Mouse (Mus musculus) left cerebral cortex, postnatal 14 days (tissue): ENCODE data around the gene Psmb7. TPM values are rescaled to one million over a fixed set of nuclear protein-coding genes. Genes with fewer than 3 reads are reported as not detected.

Source experiments
- DNase-seq, 2 experiments: peaks; one replicate each; pipeline ENCODE4 v3.0.0; 2021 to 2022; ENCODE audit warnings: low spot score in 2 of 2, mixed read lengths in 1 of 2
- intact Hi-C: fragments of 180-260 bp; cut with DNase I; formaldehyde crosslinking; loops from one replicate; pipeline ENCODE4 v1.15.1; 2025
- total RNA-seq, 2 experiments: library from RNA; stranded (reverse); gene quantifications; 2 replicates each; pipeline ENCODE4 v1.2.3; 2021

Gene Psmb7
- total RNA-seq, 2 experiments from 2014 or later, result 229 to 236 TPM

- DNase-seq, result no peak
- intact Hi-C loops, result no loop called here
Measured at GRCm38 (mm10) chr2:38608831-38609309, 35.0 kb downstream of the Psmb7 start.

GRCm38 (mm10) chr2:38607716-38608115 is 36.2 kb downstream of the Psmb7 start:
- intact Hi-C loops, result no loop called here
- DNase-seq, result no peak

- intact Hi-C loops, result no loop called here
- DNase-seq, result no peak
Measured at GRCm38 (mm10) chr2:38600842-38601241, 43.0 kb downstream of the Psmb7 start.

GRCm38 (mm10) chr2:38598395-38598794 is 45.5 kb downstream of the Psmb7 start:
- no peak for DNase-seq
- intact Hi-C loops, result loop anchor here (5.0 kb wide), 1 partner anchor 86 kb away; the partner anchor contains the start of gene Nek6

- intact Hi-C loops, result loop anchor here (5.0 kb wide), 1 partner anchor 86 kb away; the partner anchor contains the start of gene Nek6
- no peak for DNase-seq
Measured at GRCm38 (mm10) chr2:38597896-38598295, 46.0 kb downstream of the Psmb7 start.

GRCm38 (mm10) chr2:38594874-38595273 is 49.0 kb downstream of the Psmb7 start:
- DNase-seq, result no peak
- intact Hi-C loops, result loop anchor here (5.0 kb wide), 2 partner anchors 83 to 163 kb away; partner anchors contain the start of gene Nek6

- intact Hi-C loops, result loop anchor here (5.0 kb wide), 1 partner anchor 160 kb away; no protein-coding TSS in a partner anchor
- DNase-seq, result peak; percentile 55 to 68
Measured at GRCm38 (mm10) chr2:38591751-38592459, 52.0 kb downstream of the Psmb7 start.

GRCm38 (mm10) chr2:38586733-38587132 is 57.2 kb downstream of the Psmb7 start:
- intact Hi-C loops, result no loop called here

GRCm38 (mm10) chr2:38585379-38585736 is 58.5 kb downstream of the Psmb7 start:
- intact Hi-C loops, result no loop called here
- no peak for DNase-seq

More at GRCm38 (mm10) chr2:38586733-38587132, 57.2 kb downstream of the Psmb7 start:
- no peak for DNase-seq

GRCm38 (mm10) chr2:38584514-38585378 is 59.1 kb downstream of the Psmb7 start:
- DNase-seq, result no peak
- intact Hi-C loops, result no loop called here

- intact Hi-C loops, result no loop called here
- DNase-seq, result no peak
Measured at GRCm38 (mm10) chr2:38583982-38584381, 59.9 kb downstream of the Psmb7 start.

- intact Hi-C loops, result no loop called here
- DNase-seq, result no peak
Measured at GRCm38 (mm10) chr2:38579528-38579927, 64.4 kb downstream of the Psmb7 start.

GRCm38 (mm10) chr2:38578602-38579521 is 65.0 kb downstream of the Psmb7 start:
- intact Hi-C loops, result no loop called here
- peak in 1 of 2 experiments; percentile 19 for DNase-seq

GRCm38 (mm10) chr2:38574697-38575096 is 69.2 kb downstream of the Psmb7 start:
- intact Hi-C loops, result no loop called here
- no peak for DNase-seq

GRCm38 (mm10) chr2:38571971-38572601 is 71.8 kb downstream of the Psmb7 start:
- intact Hi-C loops, result no loop called here
- DNase-seq, result no peak

GRCm38 (mm10) chr2:38562596-38562995 is 81.3 kb downstream of the Psmb7 start:
- DNase-seq, result no peak
- intact Hi-C loops, result no loop called here

GRCm38 (mm10) chr2:38560296-38561227 is 83.3 kb downstream of the Psmb7 start:
- intact Hi-C loops, result no loop called here

GRCm38 (mm10) chr2:38556721-38557120 is 87.2 kb downstream of the Psmb7 start:
- no peak for DNase-seq
- intact Hi-C loops, result no loop called here

More at GRCm38 (mm10) chr2:38560296-38561227, 83.3 kb downstream of the Psmb7 start:
- DNase-seq, result no peak
